Mouse (Mus musculus) frontal cortex, adult 2 months (tissue): Measurements from ENCODE around the gene Trim30b. TPM values are rescaled to one million over a fixed set of nuclear protein-coding genes. Genes with fewer than 3 reads are reported as not detected.
"Not testable (repeated sequence)": the region's sequence is repeated elsewhere in the genome, so short reads cannot be mapped to it uniquely, and the experiment has no call there.

Experiments
- DNase-seq, 2 experiments: peaks; one replicate each; pipeline ENCODE4 v3.0.0; 2022; ENCODE audit warnings: low spot score in 1 of 2; ENCODE audit errors: extremely low spot score in 1 of 2
- polyA plus RNA-seq: library from polyadenylated mRNA; depleted of rRNA; stranded (reverse); fragments of >200 nt; gene quantifications from 2 replicates; pipeline ENCODE4 v1.2.3, GENCODE M21; 2012; rRNA removed

The Trim30b gene
- 0.12 and 0.27 TPM in 2 replicates for polyA plus RNA-seq

DNA sequence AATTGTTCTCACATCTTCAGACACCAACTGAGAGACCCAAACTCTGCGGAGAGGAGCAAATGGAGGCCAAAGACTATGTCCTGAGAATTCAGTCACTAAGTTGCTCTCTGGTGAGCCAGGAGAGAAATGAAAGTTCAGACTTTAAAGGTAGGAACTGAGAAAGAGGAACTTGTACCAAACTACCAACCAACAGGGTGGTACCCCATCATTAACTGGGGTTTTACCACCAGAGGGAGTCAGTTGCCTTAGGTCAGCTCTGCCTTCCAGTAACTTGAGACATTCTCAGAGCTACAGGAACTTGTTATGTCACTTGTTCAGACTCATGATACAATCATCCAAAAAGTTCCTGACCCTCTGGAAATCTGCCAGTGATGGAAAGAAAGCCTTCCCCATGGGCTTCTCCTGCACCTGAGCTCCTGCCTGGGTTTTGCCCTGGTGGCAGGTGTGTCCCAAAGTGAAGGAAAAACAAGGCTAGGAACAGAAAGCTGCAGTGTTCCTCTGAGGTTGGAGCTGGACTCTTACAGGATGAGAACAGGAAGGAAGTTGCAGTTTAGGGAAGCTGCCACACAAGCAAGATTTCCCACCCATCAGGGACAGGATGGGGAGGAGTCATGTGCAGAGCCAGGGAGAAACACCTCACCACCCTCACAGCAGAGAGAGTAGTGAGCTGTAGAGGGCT, at the start of gene Trim30b:
Gene Trim30b, minus strand, starts transcription at position 149 of the 679 bp plus-strand sequence.
- DNase-seq: peak in 1 of 2 experiments; percentile 5

DNA sequence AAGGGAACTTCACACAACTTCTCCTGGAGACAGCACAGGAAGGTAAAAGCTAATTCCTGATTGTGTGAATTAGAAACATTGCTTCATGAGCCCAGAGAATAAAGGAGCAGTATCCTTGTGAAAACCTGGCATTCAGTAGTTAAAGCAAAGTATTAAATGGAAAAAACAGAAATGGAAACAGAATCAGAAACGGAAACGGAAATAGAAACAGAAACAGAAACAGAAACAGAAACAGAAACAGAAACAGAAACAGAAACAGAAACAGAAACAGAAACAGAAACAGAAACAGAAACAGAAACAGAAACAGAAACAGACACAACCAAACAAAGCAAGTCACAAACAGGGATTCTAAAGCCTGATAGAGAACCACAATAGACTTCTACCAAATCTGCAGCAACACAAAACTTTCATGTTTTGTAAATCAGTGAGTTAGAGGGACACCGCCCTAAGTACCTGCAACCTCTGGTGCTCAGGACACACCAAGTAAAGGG, 34.8 kb upstream of the Trim30b start:
- no peak for DNase-seq

DNA sequence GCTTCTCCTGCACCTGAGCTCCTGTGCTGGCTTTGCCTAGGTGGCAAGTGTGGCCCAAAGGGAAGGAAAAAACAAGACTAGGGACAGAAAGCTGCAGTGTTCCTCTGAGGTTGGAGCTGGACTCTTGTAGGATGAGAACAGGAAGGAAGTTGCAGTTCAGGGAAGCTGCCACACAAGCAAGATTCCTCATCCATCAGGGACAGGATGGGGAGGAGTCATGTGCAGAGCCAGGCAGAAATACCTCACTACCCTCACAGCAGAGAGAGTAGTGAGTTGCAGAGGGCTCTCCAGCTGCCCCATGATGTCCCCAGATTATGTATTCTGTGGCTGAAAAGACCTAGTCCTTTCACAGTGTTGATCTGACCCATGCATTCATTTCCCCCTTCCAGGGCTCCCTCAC, 31.5 kb upstream of the Trim30b start:
- DNase-seq: no peak

DNA sequence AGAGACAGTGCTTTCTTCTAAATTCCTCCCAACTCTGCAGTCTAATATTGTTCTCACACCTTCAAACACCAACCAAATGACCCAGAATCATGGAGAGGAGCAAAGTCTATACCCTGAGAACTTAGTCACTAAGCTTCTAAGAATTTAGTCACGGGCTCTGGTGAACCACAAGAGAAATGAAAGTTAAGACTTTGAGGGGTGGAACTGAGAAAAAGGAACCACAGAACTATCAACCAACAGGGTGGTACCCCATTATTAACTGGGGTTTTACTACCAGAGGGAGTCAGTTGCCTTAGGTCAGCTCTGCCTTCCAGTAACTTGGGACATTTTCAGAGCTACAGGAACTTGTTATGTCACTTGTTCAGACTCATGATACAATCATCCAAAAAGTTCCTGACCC, 31.0 kb upstream of the Trim30b start, which contains the start of gene Trim30c:
Gene Trim30c, minus strand, starts transcription at position 140 of the 400 bp plus-strand sequence.
- DNase-seq: no peak

DNA sequence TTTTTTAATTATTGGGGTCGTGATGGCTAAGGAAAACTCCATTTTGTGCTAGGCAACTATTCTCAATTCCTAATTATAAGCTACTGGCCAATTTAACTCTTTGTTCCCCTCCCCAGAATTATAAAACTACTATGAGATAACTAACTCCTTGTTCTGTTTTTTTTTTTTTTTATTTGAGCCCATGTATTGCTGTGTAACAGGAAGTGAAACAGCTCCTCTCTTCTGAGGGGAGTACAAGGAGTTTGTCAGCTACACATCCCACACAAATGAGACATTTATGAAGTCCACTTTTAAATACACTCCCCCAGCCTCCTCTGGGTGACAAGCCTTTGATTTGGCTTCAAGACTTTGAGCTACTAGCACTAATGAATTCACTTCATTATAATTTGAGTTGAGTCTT, 28.8 kb upstream of the Trim30b start:
- no peak for DNase-seq

DNA sequence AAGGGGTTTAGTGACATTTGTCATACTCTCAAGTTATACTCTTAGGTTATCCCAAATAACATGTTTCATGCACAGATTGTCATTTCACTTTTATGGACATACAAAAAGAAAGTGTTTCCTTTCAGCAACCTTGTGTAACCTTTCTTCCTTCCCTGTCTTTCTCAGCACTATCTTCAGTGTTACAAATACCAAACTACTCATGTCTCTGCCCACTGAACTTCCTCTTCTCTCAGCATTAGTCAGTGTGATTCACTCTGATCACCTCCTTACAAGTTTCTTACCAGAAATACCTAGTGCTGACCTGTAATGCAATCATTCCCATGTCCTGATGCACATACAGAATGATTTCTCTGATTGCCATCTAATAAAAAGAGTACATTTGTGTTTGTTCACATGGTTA, 3.3 kb downstream of the Trim30b start:
- no peak for DNase-seq

DNA sequence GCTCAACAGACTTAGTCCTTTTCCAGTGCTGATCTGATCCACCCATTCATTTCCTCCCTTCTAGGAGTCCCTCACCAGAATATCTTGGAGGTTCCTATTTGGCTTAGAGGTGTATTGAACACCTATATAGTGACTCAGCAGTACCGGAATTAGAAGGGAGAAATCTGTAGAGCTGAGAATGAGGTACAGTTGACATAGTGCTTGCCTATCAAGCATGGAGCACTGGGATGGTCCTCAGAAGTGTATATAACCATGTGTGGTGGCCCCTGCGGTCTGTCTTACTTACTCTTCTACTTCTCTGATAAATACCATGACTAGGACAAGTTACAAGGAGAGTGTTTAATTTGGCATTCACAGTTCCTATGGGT, 16.1 kb downstream of the Trim30b start:
- DNase-seq: no peak

DNA sequence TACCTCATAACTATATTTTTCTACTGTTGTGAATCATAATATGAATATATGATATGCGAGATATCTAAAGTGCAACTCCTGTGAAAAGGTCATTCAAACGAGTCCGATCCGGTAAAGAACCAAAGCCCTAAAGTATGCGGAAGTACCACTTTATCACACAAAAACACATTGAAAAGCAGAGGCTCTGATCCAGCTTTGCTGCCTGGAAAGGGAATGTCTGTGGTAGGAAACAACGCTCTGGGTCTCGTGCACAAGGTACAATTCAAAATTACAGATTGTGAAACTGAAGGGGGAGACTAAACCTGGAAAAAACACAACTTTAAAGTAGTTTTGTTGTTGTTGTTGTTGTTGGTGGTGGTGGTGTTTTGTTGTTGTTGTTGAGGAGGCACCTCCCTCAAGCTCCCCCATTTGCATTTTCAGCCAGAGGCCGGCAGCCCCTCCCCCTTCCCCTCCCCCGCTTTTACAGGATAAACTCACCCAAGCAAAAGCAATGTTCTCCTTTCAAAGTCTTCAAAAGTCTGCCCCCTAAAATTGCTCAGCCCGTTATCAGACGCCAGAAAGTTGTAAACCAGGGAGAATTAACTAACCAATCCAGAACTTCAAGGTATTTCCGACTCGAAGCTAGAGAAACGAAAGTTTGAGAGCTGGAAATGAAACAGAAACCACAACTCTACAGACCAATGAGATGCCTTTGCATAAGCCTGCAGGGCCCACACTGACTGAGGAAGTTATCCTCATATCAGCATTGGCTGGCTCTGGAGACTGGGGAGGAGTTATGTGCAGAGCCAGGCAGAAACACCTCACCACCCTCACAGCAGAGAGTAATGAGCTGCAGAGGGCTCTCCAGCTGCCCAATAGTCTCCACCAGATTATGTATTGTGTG, 16.7 kb downstream of the Trim30b start, which contains the start of gene Trim12c:
Gene Trim12c, minus strand, starts transcription at position 646 of the 883 bp plus-strand sequence.
- peak in 1 of 2 experiments; percentile 7 for DNase-seq

DNA sequence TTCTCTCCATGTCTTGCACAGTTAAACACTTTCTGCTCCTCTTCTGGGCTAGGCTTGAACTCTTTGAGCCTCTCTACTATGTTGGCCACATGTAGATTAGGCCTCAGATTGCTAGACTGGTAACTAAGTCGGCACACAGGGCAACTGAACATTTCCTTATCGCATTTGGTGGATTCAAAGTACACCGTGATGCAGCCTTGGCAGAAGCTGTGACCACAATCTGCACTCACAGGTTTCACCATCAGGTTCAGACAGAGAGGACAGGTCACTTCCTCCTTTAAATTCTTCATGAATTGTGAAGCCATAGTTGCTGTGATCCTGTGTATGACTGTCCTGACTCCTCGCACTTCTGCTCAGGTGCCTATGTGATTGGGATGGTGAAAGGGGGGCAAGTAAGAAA, 21.6 kb downstream of the Trim30b start:
- not testable (repeated sequence) for DNase-seq

DNA sequence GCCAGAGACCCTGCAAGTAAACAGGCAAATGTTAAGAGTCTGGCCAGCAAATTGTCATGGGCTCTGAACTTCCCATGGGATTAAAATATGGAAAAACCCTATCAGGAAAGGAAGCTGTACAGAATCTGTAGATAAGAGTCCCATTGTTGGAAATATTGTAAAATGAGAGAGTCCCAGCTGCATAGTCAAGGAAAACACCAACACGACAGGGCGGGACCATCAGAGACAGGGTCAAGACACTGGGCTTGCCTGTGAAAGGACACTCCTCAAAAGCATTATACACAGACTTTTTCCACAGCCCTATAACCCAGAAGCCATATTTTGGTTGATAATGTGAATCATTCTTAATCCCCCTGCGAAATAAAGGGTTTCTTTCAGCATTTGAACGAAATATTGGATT, 28.9 kb downstream of the Trim30b start:
- not testable (repeated sequence) for DNase-seq

DNA sequence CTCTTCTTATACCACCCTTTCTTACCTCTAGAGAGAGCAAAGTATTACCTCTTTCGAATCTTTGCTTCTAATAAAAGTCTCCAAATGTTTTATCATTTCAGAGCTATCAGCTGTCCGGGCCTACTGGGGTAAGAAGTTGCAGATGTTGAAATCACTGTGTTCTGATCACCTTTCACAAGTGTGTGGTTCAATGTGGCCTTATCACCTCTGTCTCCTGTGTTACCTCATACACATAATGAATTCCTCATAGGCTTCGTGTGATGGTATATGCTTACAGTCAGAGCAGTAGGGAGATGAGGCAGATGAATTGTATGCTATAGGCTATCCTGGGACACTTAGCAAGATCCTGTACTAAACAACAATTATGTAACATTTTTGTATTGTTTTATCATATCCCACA, 34.1 kb downstream of the Trim30b start:
- DNase-seq: not testable (repeated sequence)

DNA sequence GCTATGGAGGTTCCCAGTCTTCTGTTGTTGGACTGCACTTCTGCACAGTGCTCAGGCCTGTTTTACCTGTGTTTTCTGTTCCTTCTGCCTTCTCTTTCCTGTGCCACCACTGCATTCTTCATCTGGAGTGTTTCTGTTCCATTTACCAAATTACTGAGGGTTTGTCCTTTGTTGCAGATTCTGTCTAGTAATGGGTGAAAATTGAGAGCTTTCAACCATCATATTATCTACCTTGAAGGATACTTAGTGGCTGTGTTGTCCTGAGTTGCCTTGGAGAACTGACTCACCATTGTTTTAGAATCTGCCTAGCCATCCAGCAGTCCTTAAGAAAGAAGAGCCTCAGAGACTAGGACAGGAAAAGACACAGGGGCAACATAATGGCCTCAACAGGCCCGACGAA, 40.5 kb downstream of the Trim30b start, which contains the start of gene Trim34b:
Gene Trim34b, plus strand, starts transcription at position 301 of the 400 bp plus-strand sequence.
- DNase-seq: not testable (repeated sequence)

DNA sequence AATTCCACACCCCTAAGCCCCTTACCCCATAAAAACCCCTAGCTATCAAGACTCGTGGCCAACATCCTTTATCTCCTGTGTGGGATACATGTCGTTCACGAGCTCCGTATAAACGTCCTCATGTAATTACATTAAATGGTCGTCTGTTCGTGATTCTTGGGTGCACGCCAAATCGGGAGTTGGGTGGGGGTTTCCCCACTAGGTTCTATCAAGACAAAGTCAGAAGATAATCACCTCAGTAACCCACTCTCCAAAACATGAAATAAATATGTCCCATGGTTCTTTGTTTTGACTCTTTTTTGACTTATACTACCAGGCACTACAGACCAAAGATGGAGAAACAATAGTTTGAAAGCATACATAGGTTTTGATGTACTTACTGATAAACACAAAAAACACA, 47.7 kb downstream of the Trim30b start:
- no peak for DNase-seq

DNA sequence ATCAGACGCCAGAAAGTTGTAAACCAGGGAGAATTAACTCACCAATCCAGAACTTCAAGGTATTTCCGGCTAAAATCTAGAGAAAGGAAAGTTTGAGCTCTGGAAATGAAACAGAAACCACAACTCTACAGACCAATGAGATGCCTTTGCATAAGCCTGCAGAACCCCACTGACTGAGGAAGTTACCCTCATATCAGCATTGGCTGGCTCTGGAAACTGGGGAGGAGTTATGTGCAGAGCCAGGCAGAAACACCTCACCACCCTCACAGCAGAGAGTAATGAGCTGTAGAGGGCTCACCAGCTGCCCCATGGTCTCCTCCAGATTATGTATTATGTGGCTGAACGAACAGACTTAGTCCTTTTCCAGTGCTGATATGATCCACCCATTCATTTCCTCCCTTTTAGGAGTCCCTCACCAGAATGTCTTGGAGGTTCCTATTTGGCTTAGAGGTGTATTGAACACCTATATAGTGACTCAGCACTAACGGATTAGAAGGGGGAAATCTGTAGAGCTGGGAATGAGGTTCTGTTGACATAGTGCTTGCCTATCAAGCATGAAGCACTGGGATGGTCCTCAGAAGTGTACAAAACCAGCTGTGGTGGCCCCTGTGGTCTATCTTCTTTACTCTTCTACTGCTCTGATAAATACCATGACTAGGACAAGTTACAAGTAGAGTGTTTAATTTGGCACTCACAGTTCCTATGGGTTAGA, 54.2 kb downstream of the Trim30b start, which contains the start of gene Trim12a:
Gene Trim12a, minus strand, starts transcription at position 98 of the 712 bp plus-strand sequence.
- DNase-seq: not testable (repeated sequence)

DNA sequence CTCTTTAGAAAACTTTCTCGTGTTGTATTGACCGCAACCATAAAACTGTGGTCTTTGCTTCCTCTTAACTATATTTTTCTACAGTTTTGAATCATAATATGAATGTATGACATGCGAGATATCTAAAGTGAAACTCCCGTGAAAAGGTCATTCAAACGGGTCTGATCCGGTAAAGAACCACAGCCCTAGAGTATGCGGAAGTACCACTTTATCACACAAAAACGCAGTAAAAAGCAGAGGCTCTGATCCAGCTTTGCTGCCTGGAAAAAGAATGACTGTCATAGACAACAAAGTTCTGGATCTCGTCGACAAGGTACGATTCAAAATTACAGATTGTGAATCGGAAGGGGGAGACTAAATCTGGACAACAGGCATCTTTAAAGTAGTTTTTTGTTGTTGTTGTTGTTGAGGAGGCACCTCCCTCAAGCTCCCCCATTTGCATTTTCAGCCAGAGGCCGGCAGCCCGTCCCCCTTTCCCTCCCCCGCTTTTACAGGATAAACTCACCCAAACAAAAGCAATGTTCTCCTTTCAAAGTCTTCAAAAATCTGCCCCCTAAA, 54.8 kb downstream of the Trim30b start:
- DNase-seq: no peak

Other genes starting within 250 kb of the Trim30b start
- not detected in 2 replicates for gene Ubqln5, start 240.1 kb downstream of the Trim30b start, polyA plus RNA-seq
- not detected in 2 replicates for gene Olfr643, start 232.5 kb downstream of the Trim30b start, polyA plus RNA-seq
- gene Ubqln3, start 226.6 kb downstream of the Trim30b start, polyA plus RNA-seq: not detected in 2 replicates
- not detected in 2 replicates for gene Ubqlnl, start 219.3 kb downstream of the Trim30b start, polyA plus RNA-seq
- 0.06 and 0.82 TPM in 2 replicates for gene Olfm5, start 205.1 kb downstream of the Trim30b start, polyA plus RNA-seq
- gene Olfr648, start 186.5 kb downstream of the Trim30b start, polyA plus RNA-seq: 0.08 and 0.16 TPM in 2 replicates
- 0.23 TPM in 1 of 2 replicates, not detected in the other for gene Olfr649, start 173.9 kb downstream of the Trim30b start, polyA plus RNA-seq
- gene Trim6, start 151.1 kb downstream of the Trim30b start, polyA plus RNA-seq: 0.56 and 1.0 TPM in 2 replicates
- 4.0 and 4.1 TPM in 2 replicates for gene Trim34a, start 125.4 kb downstream of the Trim30b start, polyA plus RNA-seq
- gene Trim5, start 81.8 kb downstream of the Trim30b start, polyA plus RNA-seq: 0.65 and 0.72 TPM in 2 replicates
- 5.0 and 6.0 TPM in 2 replicates for gene Trim12a, start 54.4 kb downstream of the Trim30b start, polyA plus RNA-seq
- gene Trim34b, start 40.4 kb downstream of the Trim30b start, polyA plus RNA-seq: 0.04 TPM in 1 of 2 replicates, not detected in the other
- gene Trim12c, start 16.5 kb downstream of the Trim30b start, polyA plus RNA-seq: 2.1 and 2.8 TPM in 2 replicates
- 0.04 TPM in 1 of 2 replicates, not detected in the other for gene Trim30c, start 31.0 kb upstream of the Trim30b start, polyA plus RNA-seq
- gene Trim30a, start 95.3 kb upstream of the Trim30b start, polyA plus RNA-seq: 2.6 and 2.8 TPM in 2 replicates
- 1.6 and 1.8 TPM in 2 replicates for gene Trim30d, start 138.0 kb upstream of the Trim30b start, polyA plus RNA-seq
- gene Olfr651, start 180.2 kb upstream of the Trim30b start, polyA plus RNA-seq: not detected in 2 replicates
- not detected in 2 replicates for gene Olfr652, start 191.0 kb upstream of the Trim30b start, polyA plus RNA-seq
- gene Olfr653, start 207.4 kb upstream of the Trim30b start, polyA plus RNA-seq: not detected in 2 replicates
- not detected in 2 replicates for gene Olfr654, start 217.1 kb upstream of the Trim30b start, polyA plus RNA-seq
- not detected in 2 replicates for gene Olfr655, start 231.9 kb upstream of the Trim30b start, polyA plus RNA-seq
- not detected in 2 replicates for gene Olfr656, start 244.1 kb upstream of the Trim30b start, polyA plus RNA-seq